Mouse (Mus musculus) thymus, postnatal 36 days (tissue): ENCODE measurements around the gene Pcgf1.

Experiments used
- DNase-seq, 2 experiments: peaks; one replicate each; pipeline ENCODE4 v3.0.0; 2022; ENCODE audit warnings: mixed read lengths in 2 of 2

Pcgf1 gene

GRCm38 (mm10) chr6:83127419-83127818 lies 49.8 kb downstream of the Pcgf1 start:
- DNase-seq = no peak
